Comparison of ENCODE assay signal across 7 mouse cellular contexts in the genomic region with DNA sequence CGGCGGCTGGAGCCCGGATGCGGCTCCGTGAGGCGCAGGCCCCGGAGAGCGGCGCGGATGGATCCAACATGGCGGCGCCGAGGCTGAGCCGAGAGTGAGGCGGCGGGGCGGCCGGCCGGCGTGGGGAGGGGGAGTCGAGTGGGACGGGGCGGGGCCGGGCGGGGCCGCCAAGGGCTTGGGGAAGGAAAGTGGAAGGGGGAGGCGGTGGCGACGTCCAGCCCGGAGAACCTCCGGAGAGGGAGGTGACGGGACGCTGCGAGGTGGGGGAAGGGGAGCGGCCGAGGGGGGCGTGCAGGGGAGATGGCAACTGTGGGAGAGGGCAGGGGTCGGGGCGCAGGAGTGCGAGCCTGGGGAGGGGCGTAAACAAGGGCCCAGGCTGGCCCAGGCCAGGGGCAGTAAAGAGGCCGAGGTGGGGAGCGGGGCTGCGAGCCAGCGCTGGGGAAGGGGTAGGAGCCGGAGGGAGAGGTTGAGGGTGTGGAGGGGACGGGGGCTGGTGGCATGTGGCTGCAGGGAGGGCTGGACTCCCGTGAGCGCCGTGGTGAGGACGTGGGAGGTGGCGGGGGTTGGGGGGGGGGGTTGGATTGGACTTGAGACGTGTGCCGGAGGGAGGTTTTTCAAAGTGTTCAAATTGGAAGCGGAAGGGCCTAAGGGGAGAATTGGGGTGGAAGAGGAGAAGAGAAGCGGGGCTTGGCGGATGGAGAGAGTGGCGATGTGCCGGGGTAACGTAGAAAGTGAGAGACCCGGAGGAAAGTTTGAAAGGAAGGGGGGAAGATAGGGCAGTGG. TPM values are rescaled to one million over a fixed set of nuclear protein-coding genes. Genes with fewer than 3 reads are reported as not detected.
DNase-seq lines count a peak whose midpoint lies in the region; ATAC-seq and TF ChIP-seq lines count a peak whose summit lies in the region.

No protein-coding gene starts in this region.

- WGBS in forebrain, embryonic 11.5 days: under 1% methylated on average over 51 of the region's 61 CpGs
- under 1% methylated on average over 58 of the region's 61 CpGs for WGBS in intestine, embryonic 15.5 days
- WGBS in lung, postnatal 0 days: under 1% methylated on average over 40 of the region's 61 CpGs
- WGBS in small intestine, adult 2 months: 1% methylated on average over 59 of the region's 61 CpGs

- peak overlapping the region; percentile 99 for H3K27ac ChIP-seq in forebrain, embryonic 11.5 days (ENCODE audit: low read depth, low read length)
- H3K27ac ChIP-seq in intestine, embryonic 15.5 days: peak overlapping the region; percentile 99
- peak overlapping the region; percentile 99 for H3K27ac ChIP-seq in lung, postnatal 0 days (ENCODE audit: low read length)
- H3K27ac ChIP-seq in small intestine, adult 2 months (ENCODE audit: insufficient read depth, low read depth, low read length): peak overlapping the region; percentile 61; the same call in 1 of the 2 replicates

- H3K9me3 ChIP-seq in forebrain, embryonic 11.5 days (ENCODE audit: control insufficient read depth, low read length): no peaks in the 10 kb centered on the region
- H3K9me3 ChIP-seq in intestine, embryonic 15.5 days: no peaks in the 10 kb centered on the region
- no peaks in the 10 kb centered on the region for H3K9me3 ChIP-seq in lung, postnatal 0 days (ENCODE audit: low read length)

- no peaks in the 10 kb centered on the region for H3K27me3 ChIP-seq in forebrain, embryonic 11.5 days (ENCODE audit: control insufficient read depth, insufficient read depth, low read length)
- H3K27me3 ChIP-seq in intestine, embryonic 15.5 days (replicated peaks): no peaks in the 10 kb centered on the region
- H3K27me3 ChIP-seq in lung, postnatal 0 days (replicated peaks; ENCODE audit: insufficient read depth, low read length): no peaks in the 10 kb centered on the region
- H3K27me3 ChIP-seq in small intestine, adult 2 months (ENCODE audit: control insufficient read depth, insufficient read depth, low read length): no peaks in the 10 kb centered on the region

- DNase-seq in urinary bladder, postnatal 10 days (ENCODE audit: low spot score): peak; percentile 43
- no peak for DNase-seq in urinary bladder, postnatal 25 days (ENCODE audit: low spot score)
- DNase-seq in brain, embryonic 14.5 days (ENCODE audit: low read depth): peak; percentile 69
- peak; percentile 96 for DNase-seq in forebrain, embryonic 11.5 days (ENCODE audit: low spot score)
- peak; percentile 92 for DNase-seq in lung, postnatal 0 days (ENCODE audit: low spot score)

- TF ChIP-seq EP300 in lung, postnatal 0 days (IDR thresholded peaks at IDR 0.05): no peak

- peaks cover 10% of the 10 kb centered on the region; the same call in 1 of the 2 replicates for H3K4me1 ChIP-seq in forebrain, embryonic 11.5 days (replicated peaks; ENCODE audit: control insufficient read depth, insufficient read depth, low read length)
- peaks cover 16% of the 10 kb centered on the region; the same call in 1 of the 2 replicates for H3K4me1 ChIP-seq in intestine, embryonic 15.5 days (replicated peaks)
- peaks cover 7% of the 10 kb centered on the region; the same call in 1 of the 2 replicates for H3K4me1 ChIP-seq in lung, postnatal 0 days (ENCODE audit: insufficient read depth, low read depth, low read length)
- H3K4me1 ChIP-seq in small intestine, adult 2 months (ENCODE audit: control insufficient read depth, insufficient read depth, insufficient read length, low read length): peaks cover 9% of the 10 kb centered on the region; the same call in 1 of the 2 replicates

- peak; percentile 91 for ATAC-seq in forebrain, embryonic 11.5 days (replicated peaks; ENCODE audit: low FRiP score)
- peak; percentile 89 for ATAC-seq in intestine, embryonic 15.5 days
- peak; percentile 88 for ATAC-seq in lung, postnatal 0 days

- peak overlapping the region; percentile 91 for H3K4me2 ChIP-seq in forebrain, embryonic 11.5 days (ENCODE audit: low read depth, low read length, severe bottlenecking)
- peak overlapping the region; percentile 76 for H3K4me2 ChIP-seq in intestine, embryonic 15.5 days (replicated peaks)
- H3K4me2 ChIP-seq in lung, postnatal 0 days (replicated peaks; ENCODE audit: low read depth, low read length): peak overlapping the region; percentile 75

- H3K9ac ChIP-seq in forebrain, embryonic 11.5 days (ENCODE audit: low read length): peak overlapping the region; percentile 96
- peak overlapping the region; percentile 95 for H3K9ac ChIP-seq in intestine, embryonic 15.5 days
- peak overlapping the region; percentile 90 for H3K9ac ChIP-seq in lung, postnatal 0 days (replicated peaks; ENCODE audit: low read depth)

- peak overlapping the region; percentile 74 for H3K4me3 ChIP-seq in forebrain, embryonic 11.5 days (ENCODE audit: low read depth, low read length)
- H3K4me3 ChIP-seq in intestine, embryonic 15.5 days (replicated peaks): peak overlapping the region; percentile 93
- H3K4me3 ChIP-seq in lung, postnatal 0 days (ENCODE audit: low read depth, low read length): peak overlapping the region; percentile 67
- H3K4me3 ChIP-seq in small intestine, adult 2 months (ENCODE audit: low read depth, low read length): peak overlapping the region; percentile 92

- H3K36me3 ChIP-seq in forebrain, embryonic 11.5 days (ENCODE audit: control insufficient read depth, insufficient read depth, low read length): no peaks in the 10 kb centered on the region
- H3K36me3 ChIP-seq in intestine, embryonic 15.5 days: no peaks in the 10 kb centered on the region
- no peaks in the 10 kb centered on the region for H3K36me3 ChIP-seq in lung, postnatal 0 days (ENCODE audit: insufficient read depth, low read length)
- H3K36me3 ChIP-seq in small intestine, adult 2 months (ENCODE audit: control insufficient read depth, insufficient read depth, low read length): no peaks in the 10 kb centered on the region; the same call in 1 of the 2 replicates

- TF ChIP-seq POLR2A in brain, embryonic 14.5 days (IDR thresholded peaks at IDR 0.05; ENCODE audit: borderline replicate concordance, extremely low read depth, insufficient read depth, insufficient read length, poor library complexity, severe bottlenecking): no peak
- TF ChIP-seq POLR2A in small intestine, adult 2 months (IDR thresholded peaks at IDR 0.05; ENCODE audit: low read depth, low read length): no peak

- no peak for TF ChIP-seq CTCF in brain, embryonic 14.5 days (IDR thresholded peaks at IDR 0.05; ENCODE audit: borderline replicate concordance, extremely low read depth, insufficient read depth, insufficient read length)
- no peak for TF ChIP-seq CTCF in lung, postnatal 0 days (IDR thresholded peaks at IDR 0.05)
- TF ChIP-seq CTCF in small intestine, adult 2 months (IDR thresholded peaks at IDR 0.05; ENCODE audit: extremely low read depth, insufficient read length, insufficient replicate concordance, low read depth, low read length): no peak

RNA-seq across cellular contexts. Expression of gene Dedd, which starts 0.7 kb away (rescaled TPM):
- 62.1 and 63.5 TPM in 2 replicates for polyA plus RNA-seq in brain, embryonic 14.5 days (2012; rRNA removed)
- polyA plus RNA-seq in forebrain, embryonic 11.5 days (2014; fragmentation: Nextera tagmentation; extraction: Ambion mirVana): 46.5 and 46.7 TPM in 2 replicates
- polyA plus RNA-seq in intestine, embryonic 15.5 days (2015; fragmentation: Nextera tagmentation; extraction: Ambion mirVana): 40.6 and 44.5 TPM in 2 replicates
- polyA plus RNA-seq in lung, postnatal 0 days (2015; fragmentation: Nextera tagmentation; extraction: Ambion mirVana): 43.0 and 44.4 TPM in 2 replicates
- 24.5 and 40.7 TPM in 2 replicates for polyA plus RNA-seq in small intestine, adult 2 months (2012; rRNA removed)

RNA-seq across cellular contexts. Expression of gene Nit1, which starts 15.8 kb away (rescaled TPM):
- polyA plus RNA-seq in brain, embryonic 14.5 days (2012; rRNA removed): 57.0 and 73.1 TPM in 2 replicates
- 31.7 and 35.6 TPM in 2 replicates for polyA plus RNA-seq in forebrain, embryonic 11.5 days (2014; fragmentation: Nextera tagmentation; extraction: Ambion mirVana)
- polyA plus RNA-seq in intestine, embryonic 15.5 days (2015; fragmentation: Nextera tagmentation; extraction: Ambion mirVana): 43.3 and 47.6 TPM in 2 replicates
- polyA plus RNA-seq in lung, postnatal 0 days (2015; fragmentation: Nextera tagmentation; extraction: Ambion mirVana): 39.9 and 45.5 TPM in 2 replicates
- polyA plus RNA-seq in small intestine, adult 2 months (2012; rRNA removed): 36.8 and 50.7 TPM in 2 replicates

RNA-seq across cellular contexts. Expression of gene Pfdn2, which starts 15.8 kb away (rescaled TPM):
- 45.5 and 90.3 TPM in 2 replicates for polyA plus RNA-seq in brain, embryonic 14.5 days (2012; rRNA removed)
- 58.4 and 65.7 TPM in 2 replicates for polyA plus RNA-seq in forebrain, embryonic 11.5 days (2014; fragmentation: Nextera tagmentation; extraction: Ambion mirVana)
- 96.9 and 104 TPM in 2 replicates for polyA plus RNA-seq in intestine, embryonic 15.5 days (2015; fragmentation: Nextera tagmentation; extraction: Ambion mirVana)
- 64.1 and 72.7 TPM in 2 replicates for polyA plus RNA-seq in lung, postnatal 0 days (2015; fragmentation: Nextera tagmentation; extraction: Ambion mirVana)
- 5.0 and 7.5 TPM in 2 replicates for polyA plus RNA-seq in small intestine, adult 2 months (2012; rRNA removed)

RNA-seq across cellular contexts. Expression of gene Klhdc9, which starts 31.0 kb away (rescaled TPM):
- 3.1 and 3.7 TPM in 2 replicates for polyA plus RNA-seq in brain, embryonic 14.5 days (2012; rRNA removed)
- polyA plus RNA-seq in forebrain, embryonic 11.5 days (2014; fragmentation: Nextera tagmentation; extraction: Ambion mirVana): 1.7 and 2.3 TPM in 2 replicates
- polyA plus RNA-seq in intestine, embryonic 15.5 days (2015; fragmentation: Nextera tagmentation; extraction: Ambion mirVana): 0.94 and 1.0 TPM in 2 replicates
- 4.0 and 4.5 TPM in 2 replicates for polyA plus RNA-seq in lung, postnatal 0 days (2015; fragmentation: Nextera tagmentation; extraction: Ambion mirVana)
- polyA plus RNA-seq in small intestine, adult 2 months (2012; rRNA removed): 0.13 and 0.16 TPM in 2 replicates

RNA-seq across cellular contexts. Expression of gene Ufc1, which starts 34.8 kb away (rescaled TPM):
- polyA plus RNA-seq in brain, embryonic 14.5 days (2012; rRNA removed): 52.7 and 63.1 TPM in 2 replicates
- polyA plus RNA-seq in forebrain, embryonic 11.5 days (2014; fragmentation: Nextera tagmentation; extraction: Ambion mirVana): 92.4 and 97.5 TPM in 2 replicates
- 103 and 108 TPM in 2 replicates for polyA plus RNA-seq in intestine, embryonic 15.5 days (2015; fragmentation: Nextera tagmentation; extraction: Ambion mirVana)
- 95.4 and 100 TPM in 2 replicates for polyA plus RNA-seq in lung, postnatal 0 days (2015; fragmentation: Nextera tagmentation; extraction: Ambion mirVana)
- 6.3 and 10.8 TPM in 2 replicates for polyA plus RNA-seq in small intestine, adult 2 months (2012; rRNA removed)
